Mouse (Mus musculus) adrenal gland, postnatal 36 days (tissue): ENCODE data around the gene Grpel1. TPM values are rescaled to one million over a fixed set of nuclear protein-coding genes. Genes with fewer than 3 reads are reported as not detected.

Experiments used
- DNase-seq, 2 experiments: peaks; one replicate each; pipeline ENCODE4 v3.0.0; 2021; ENCODE audit warnings: mixed read lengths in 1 of 2
- total RNA-seq, 2 experiments: library from RNA; stranded (reverse); gene quantifications; 2 replicates each; pipeline ENCODE4 v1.2.3; 2021

Gene Grpel1
- total RNA-seq, 2 experiments from 2014 or later: 76.8 to 79.5 TPM

DNA sequence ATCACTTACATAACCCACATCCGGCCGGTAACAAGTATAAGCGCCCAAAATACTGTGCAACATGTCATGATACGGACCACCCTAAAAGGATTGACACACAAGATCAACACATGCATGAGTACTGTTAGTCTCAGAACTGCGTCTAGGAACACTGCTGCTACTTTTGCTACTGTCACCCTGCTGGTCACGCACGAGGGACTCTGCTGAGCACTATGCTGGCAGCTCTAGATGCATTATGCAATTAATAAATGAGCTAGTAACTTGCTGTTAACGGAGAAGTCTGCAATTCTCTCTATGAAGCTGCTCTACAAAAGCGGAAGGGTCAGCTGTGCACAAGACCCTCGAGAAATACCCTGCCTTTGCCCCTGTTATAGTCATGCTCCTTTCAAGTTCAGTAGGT, 43.6 kb downstream of the Grpel1 start:
- DNase-seq: no peak

DNA sequence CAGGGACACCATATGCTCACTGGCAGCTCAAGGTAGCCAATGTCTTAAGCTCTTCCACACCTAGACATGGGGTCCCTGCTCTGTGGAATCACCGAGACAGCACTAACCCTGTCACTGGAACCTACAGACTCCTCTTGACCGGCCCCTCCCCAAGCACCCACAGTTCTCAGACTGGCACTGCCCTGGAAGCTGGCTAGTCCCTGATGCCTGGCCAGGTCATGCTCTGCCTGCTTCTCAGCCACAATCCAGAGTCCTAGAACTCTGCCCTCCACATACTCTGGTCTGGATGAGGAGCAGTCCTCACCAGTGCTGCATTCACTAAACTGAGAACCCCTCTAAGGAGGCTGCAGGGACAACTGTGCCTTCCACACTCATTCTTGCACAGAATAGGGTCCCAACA, 46.2 kb downstream of the Grpel1 start:
- no peak for DNase-seq

DNA sequence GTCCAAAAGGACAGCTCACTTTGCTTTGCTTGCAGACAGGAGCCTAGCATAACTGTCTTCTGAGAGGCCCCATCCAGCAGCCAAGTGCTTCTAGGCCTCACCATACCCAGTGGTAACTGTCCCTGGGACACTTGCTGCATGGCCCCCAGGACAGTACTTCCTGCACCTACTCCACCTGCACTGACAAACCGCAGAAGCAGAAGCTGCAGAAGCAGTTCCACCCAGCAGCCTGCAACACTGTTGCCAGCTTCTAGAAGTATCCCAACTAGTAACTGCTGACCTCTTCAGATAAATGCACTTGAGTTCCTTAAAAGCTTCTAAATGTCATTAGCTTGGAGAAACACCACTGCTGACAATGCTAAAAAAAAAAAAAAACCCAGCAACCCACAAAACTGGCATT, 50.3 kb downstream of the Grpel1 start:
- DNase-seq: no peak

DNA sequence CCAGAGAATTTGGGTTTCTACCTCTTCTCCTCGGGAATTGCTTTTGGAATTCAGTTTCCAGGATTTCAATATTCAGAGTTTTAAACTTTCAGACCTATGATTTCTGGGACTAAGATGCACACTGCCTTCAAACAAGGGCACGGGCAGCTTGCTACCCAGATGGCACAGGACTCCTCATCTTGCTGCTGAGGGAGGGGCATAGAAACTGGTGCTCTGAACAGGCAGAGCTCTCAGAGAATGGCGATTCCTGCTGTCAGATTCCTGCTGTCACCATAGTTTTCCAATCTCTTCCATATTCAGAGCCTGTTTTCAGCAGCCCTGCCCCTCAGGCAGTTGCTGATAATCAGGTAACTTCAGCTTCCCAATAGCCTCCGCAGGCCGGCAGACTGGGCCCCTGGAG, 50.8 kb downstream of the Grpel1 start:
- DNase-seq: no peak

DNA sequence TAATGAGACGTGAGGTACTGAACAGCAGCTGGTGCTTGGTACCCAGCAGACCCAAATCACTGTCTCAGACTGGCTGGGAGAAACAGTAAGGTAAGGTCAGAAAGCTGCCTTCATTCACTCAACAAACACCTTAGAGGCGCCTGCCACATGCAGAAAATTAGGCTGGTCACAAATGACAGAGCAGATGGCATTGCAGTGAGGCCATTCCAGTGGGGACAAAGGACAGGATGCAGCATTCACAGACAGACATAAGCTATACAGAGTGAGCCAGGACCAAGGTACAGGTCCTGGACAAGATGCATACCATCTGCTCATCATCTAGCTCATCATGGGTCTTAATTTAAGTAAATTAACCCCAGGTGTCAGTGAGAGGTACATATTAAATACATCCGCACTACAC, 52.8 kb downstream of the Grpel1 start:
- DNase-seq: no peak

DNA sequence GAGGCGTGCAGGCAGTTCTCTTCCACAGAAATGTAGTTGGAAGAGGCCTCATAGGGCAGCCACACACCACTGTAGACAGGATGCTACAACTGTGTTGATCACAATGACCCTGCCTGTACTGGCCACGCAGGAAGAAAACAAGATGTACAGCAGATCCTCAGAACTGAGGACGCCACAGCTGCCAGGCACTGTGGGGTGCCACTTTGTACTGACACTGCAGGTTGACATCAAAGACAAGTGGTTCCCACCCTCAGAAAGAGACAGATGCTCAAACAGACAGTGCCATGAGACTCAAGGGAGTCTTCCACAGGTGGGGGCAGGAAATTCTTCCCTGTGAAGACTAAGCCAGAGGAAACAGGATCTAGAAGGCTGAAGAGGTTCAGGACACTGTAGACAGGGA, 55.0 kb downstream of the Grpel1 start:
- DNase-seq: no peak

DNA sequence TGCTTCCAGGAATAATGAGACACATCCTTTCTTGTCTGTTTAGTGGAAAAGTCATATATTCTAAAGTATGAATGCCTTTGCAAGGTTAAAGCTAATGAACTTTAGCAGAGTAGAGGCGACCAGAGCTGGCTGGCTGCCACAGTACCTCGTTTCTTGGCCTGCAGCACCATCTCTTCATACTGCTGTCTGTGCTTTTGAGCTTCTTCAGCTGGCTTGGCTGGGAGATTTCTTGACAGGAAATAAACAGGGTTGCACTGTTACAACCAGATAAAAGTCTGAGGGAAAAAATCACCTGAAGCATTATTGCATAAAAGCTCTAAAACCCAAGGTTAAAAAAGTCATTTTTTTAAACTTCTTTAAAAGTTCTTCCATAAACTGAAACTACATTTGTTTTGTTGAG, 58.0 kb downstream of the Grpel1 start:
- no peak for DNase-seq

DNA sequence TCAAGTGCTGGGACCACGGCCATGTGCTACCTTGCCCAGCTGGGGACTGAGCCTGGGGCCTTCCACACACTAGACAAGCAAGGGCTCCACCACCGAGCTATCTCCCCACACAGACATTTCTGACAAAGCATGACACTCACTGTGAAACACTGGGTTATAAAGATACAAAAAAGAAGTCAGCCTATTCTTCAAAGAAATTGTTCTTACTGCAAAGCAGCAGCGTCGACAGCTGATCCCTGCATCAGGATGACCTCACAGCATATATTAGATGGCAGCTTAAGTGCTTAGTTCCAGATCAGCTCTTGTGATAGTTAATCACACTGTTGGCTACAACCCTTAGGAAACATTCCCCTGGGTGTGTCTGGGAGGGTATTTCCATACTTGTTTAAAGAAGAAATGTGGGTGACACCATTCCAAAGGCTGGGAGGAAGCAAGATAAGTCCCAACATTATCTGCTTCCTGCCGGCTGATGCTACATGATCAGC, 58.5 kb downstream of the Grpel1 start:
- DNase-seq: no peak

Other genes with a start within 250 kb of the Grpel1 start
- gene Sorcs2, start 66.9 kb upstream of the Grpel1 start, total RNA-seq: 10 to 100 TPM; 13.9 to 24.5 TPM
- gene Tada2b, start 19.3 kb downstream of the Grpel1 start, total RNA-seq: 10 to 100 TPM; 33.7 to 40.7 TPM
- gene Ccdc96, start 19.6 kb downstream of the Grpel1 start, total RNA-seq: under 1 TPM; 0.33 to 0.46 TPM
- 10 to 100 TPM; 41.5 to 44.9 TPM for gene Tbc1d14, start 128.3 kb downstream of the Grpel1 start, total RNA-seq
- 10 to 100 TPM; 56.4 to 66.5 TPM for gene D5Ertd579e, start 231.0 kb downstream of the Grpel1 start, total RNA-seq